In genomic region chr6:128845319-128845979, GRCm38 (mm10) we compare ENCODE assay signal across 1 mouse cellular context.
TF ChIP-seq lines count a peak whose summit lies in the region.

No protein-coding gene starts in this region.

TF ChIP-seq in CH12.LX, 34 proteins besides CTCF, POLR2A, EP300 and RAD21:
- TF ChIP-seq KAT2A (IDR thresholded peaks at IDR 0.05; ENCODE audit: insufficient replicate concordance, low read length), result no peak
- TF ChIP-seq ETS1 (conservative IDR thresholded peaks at IDR 0.05; ENCODE audit: low read depth, low read length), result no peak
- TF ChIP-seq ZNF384 (IDR thresholded peaks at IDR 0.05; ENCODE audit: low read depth, low read length), result peak; percentile 82
- peak; percentile 60; the same call in 1 of the 2 replicates for TF ChIP-seq ELF1 (IDR thresholded peaks at IDR 0.05; ENCODE audit: low read depth, low read length)
- no peak for TF ChIP-seq MXI1 (IDR thresholded peaks at IDR 0.05; ENCODE audit: low read depth, low read length)
- peak; percentile 44; the same call in 1 of the 2 replicates for TF ChIP-seq NELFE (IDR thresholded peaks at IDR 0.05; ENCODE audit: low read depth, low read length)
- TF ChIP-seq TBP (conservative IDR thresholded peaks at IDR 0.05; ENCODE audit: low read depth, low read length), result 0 out of 2 replicates have a peak, but pooled peaks have one; percentile 47
- TF ChIP-seq SMC3 (IDR thresholded peaks at IDR 0.05; ENCODE audit: low read depth, low read length), result peak; percentile 70
- peak; percentile 9; the same call in 1 of the 2 replicates for TF ChIP-seq NRF1 (IDR thresholded peaks at IDR 0.05; ENCODE audit: low read depth, low read length)
- 0 out of 2 replicates have a peak, but pooled peaks have one; percentile 12 for TF ChIP-seq MAFK (IDR thresholded peaks at IDR 0.05; ENCODE audit: insufficient replicate concordance, low read length)
- TF ChIP-seq GABPA (IDR thresholded peaks at IDR 0.05; ENCODE audit: insufficient replicate concordance, low read depth, low read length), result no peak
- TF ChIP-seq POLR2AphosphoS2 (IDR thresholded peaks at IDR 0.05; ENCODE audit: low read depth, low read length), result peak; percentile 69; the same call in 1 of the 2 replicates
- peak; percentile 53; the same call in 1 of the 2 replicates for TF ChIP-seq TCF12 (IDR thresholded peaks at IDR 0.05; ENCODE audit: low read depth, low read length)
- TF ChIP-seq CHD1 (IDR thresholded peaks at IDR 0.05; ENCODE audit: low read depth, low read length), result no peak
- peak; percentile 35; the same call in 1 of the 2 replicates for TF ChIP-seq MYC (IDR thresholded peaks at IDR 0.05; ENCODE audit: low read depth, low read length)
- no peak for TF ChIP-seq MAX (IDR thresholded peaks at IDR 0.05; ENCODE audit: low read length)
- peak; percentile 36; the same call in 1 of the 2 replicates for TF ChIP-seq IRF4 (IDR thresholded peaks at IDR 0.05; ENCODE audit: low read depth, low read length)
